Mouse (Mus musculus) Patski (cell line): ENCODE results near the gene Kcnt2. TPM values are rescaled to one million over a fixed set of nuclear protein-coding genes. Genes with fewer than 3 reads are reported as not detected.

Experiments used
- ATAC-seq: fragments of 100-300 bp; one replicate; pipeline ENCODE4 v1.8.0; 2021
- CTCF ChIA-PET: fragments of 350-600 bp; sonication (Branson Sonifier 250); formaldehyde crosslinking; loops from one replicate; lab custom pipeline; 2022; ENCODE audit warnings: inconsistent platforms; lab: Charles Lee
- POLR2A ChIA-PET: fragments of 350-600 bp; sonication (Branson Sonifier 250); formaldehyde crosslinking; loops from one replicate; lab custom pipeline; 2022; ENCODE audit warnings: antibody characterized with exemption, inconsistent platforms; lab: Charles Lee
- DNase-seq: peaks from one replicate; pipeline ENCODE4 v3.0.0-alpha.2; 2011; ENCODE audit warnings: low read depth, low spot score
- H3K27me3 ChIP-seq: fragments of 371-371 bp; one replicate; pipeline ENCODE4 v1.5.1; 2021
- CTCF ChIP-seq: fragments of 100-300 bp; IDR thresholded peaks from one replicate; pipeline ENCODE4 v1.5.1; 2021
- in situ Hi-C: fragments of 300-500 bp; cut with MboI; formaldehyde crosslinking; loops from 3 replicates; pipeline ENCODE4 v1.11.1; 2018; ENCODE audit warnings: low pct_unique_long_range_greater_than_20kb, mixed read lengths
- polyA plus RNA-seq: library from polyadenylated mRNA; unstranded; gene quantifications from one replicate; pipeline ENCODE4 v1.2.3, GENCODE M21; 2021

The Kcnt2 gene
- polyA plus RNA-seq: not detected

- DNase-seq: no peak
- no peak for TF ChIP-seq CTCF
- no peak for ATAC-seq
- in situ Hi-C loops: no loop called here
- POLR2A ChIA-PET: no interaction called here
- CTCF ChIA-PET: no interaction called here
- H3K27me3 ChIP-seq: peaks cover 15% of the 10 kb centered on the region
Observed at GRCm38 (mm10) chr1:140245876-140246597, at the start of gene Kcnt2. Gene Kcnt2 (plus strand): TSS chr1:140246158.

GRCm38 (mm10) chr1:140205329-140205728, 40.6 kb upstream of the Kcnt2 start:
- no peak for TF ChIP-seq CTCF
- ChIA-PET CTCF (no interaction called here), POLR2A (no interaction called here)
- DNase-seq (no peak), ATAC-seq (no peak)
- in situ Hi-C loops: no loop called here
- no peaks in the 10 kb centered on the region for H3K27me3 ChIP-seq

- no peak for TF ChIP-seq CTCF
- POLR2A ChIA-PET: interaction anchor here (0.8 kb wide), 1 partner anchor 11 kb away, joined by 3 read pairs; no protein-coding TSS in a partner anchor
- DNase-seq: no peak
Observed at GRCm38 (mm10) chr1:140225221-140225620, 20.7 kb upstream of the Kcnt2 start.

GRCm38 (mm10) chr1:140226673-140227072, 19.3 kb upstream of the Kcnt2 start:
- DNase-seq: no peak
- POLR2A ChIA-PET: no interaction called here
- CTCF ChIA-PET: no interaction called here
- H3K27me3 ChIP-seq: peaks cover 4% of the 10 kb centered on the region
- TF ChIP-seq CTCF: no peak
- no peak for ATAC-seq
- in situ Hi-C loops: no loop called here

More at GRCm38 (mm10) chr1:140225221-140225620, 20.7 kb upstream of the Kcnt2 start:
- in situ Hi-C loops: no loop called here
- CTCF ChIA-PET: no interaction called here
- H3K27me3 ChIP-seq: peaks cover 4% of the 10 kb centered on the region
- no peak for ATAC-seq

GRCm38 (mm10) chr1:140245465-140245864, 493 bp upstream of the Kcnt2 start:
- ATAC-seq: no peak
- no peak for TF ChIP-seq CTCF
- peaks cover 12% of the 10 kb centered on the region for H3K27me3 ChIP-seq
- CTCF ChIA-PET: no interaction called here
- in situ Hi-C loops: no loop called here
- DNase-seq: no peak
- POLR2A ChIA-PET: no interaction called here

- TF ChIP-seq CTCF: no peak
- ATAC-seq (no peak), DNase-seq (no peak)
- H3K27me3 ChIP-seq: peaks cover 2% of the 10 kb centered on the region
- ChIA-PET CTCF (no interaction called here), POLR2A (no interaction called here)
- in situ Hi-C loops: no loop called here
Observed at GRCm38 (mm10) chr1:140264696-140265095, 18.7 kb downstream of the Kcnt2 start.

GRCm38 (mm10) chr1:140266047-140266446, 20.1 kb downstream of the Kcnt2 start:
- DNase-seq (no peak), ATAC-seq (no peak)
- no peak for TF ChIP-seq CTCF
- POLR2A ChIA-PET: interaction anchor here (0.6 kb wide), 1 partner anchor 369 kb away, joined by 3 read pairs; no protein-coding TSS in a partner anchor
- CTCF ChIA-PET: no interaction called here
- H3K27me3 ChIP-seq: peaks cover 2% of the 10 kb centered on the region
- in situ Hi-C loops: no loop called here

GRCm38 (mm10) chr1:140266643-140267286, 20.8 kb downstream of the Kcnt2 start:
- ATAC-seq: no peak
- no peaks in the 10 kb centered on the region for H3K27me3 ChIP-seq
- POLR2A ChIA-PET: interaction anchor here (0.6 kb wide), 1 partner anchor 368 kb away, joined by 3 read pairs; no protein-coding TSS in a partner anchor
- CTCF ChIA-PET: no interaction called here
- DNase-seq: no peak
- in situ Hi-C loops: no loop called here
- TF ChIP-seq CTCF: no peak

- in situ Hi-C loops: no loop called here
- DNase-seq (no peak), ATAC-seq (no peak)
- ChIA-PET CTCF (no interaction called here), POLR2A (no interaction called here)
- no peak for TF ChIP-seq CTCF
- no peaks in the 10 kb centered on the region for H3K27me3 ChIP-seq
Observed at GRCm38 (mm10) chr1:140267288-140267687, 21.3 kb downstream of the Kcnt2 start.

GRCm38 (mm10) chr1:140273624-140274023, 27.7 kb downstream of the Kcnt2 start:
- ChIA-PET POLR2A (no interaction called here), CTCF (no interaction called here)
- in situ Hi-C loops: no loop called here
- no peak for TF ChIP-seq CTCF
- ATAC-seq: no peak
- H3K27me3 ChIP-seq: no peaks in the 10 kb centered on the region
- DNase-seq: no peak

GRCm38 (mm10) chr1:140275813-140276212, 29.9 kb downstream of the Kcnt2 start:
- ATAC-seq: no peak
- ChIA-PET POLR2A (no interaction called here), CTCF (no interaction called here)
- in situ Hi-C loops: no loop called here
- no peak for DNase-seq
- H3K27me3 ChIP-seq: no peaks in the 10 kb centered on the region
- no peak for TF ChIP-seq CTCF
